Mouse (Mus musculus): ENCODE data around the gene Pnldc1. TPM values are rescaled to one million over a fixed set of nuclear protein-coding genes. Genes with fewer than 3 reads are reported as not detected.
"Not testable (repeated sequence)": the region's sequence is repeated elsewhere in the genome, so short reads cannot be mapped to it uniquely, and the experiment has no call there.

Pnldc1 gene
- polyA plus RNA-seq (2016; fragmentation: Nextera tagmentation; extraction: Ambion mirVana), result 1.1 and 2.6 TPM in 2 replicates

- Histone ChIP-seq H3K27ac (no peak within 1 kb of the TSS), H3K4me3 (no peak within 1 kb of the TSS), H3K4me2 (replicated peaks) (no peak within 1 kb of the TSS), H3K9me3 (no peaks in the 10 kb centered on the region), H3K27me3 (replicated peaks) (no peaks in the 10 kb centered on the region), H3K4me1 (no peaks in the 10 kb centered on the region), H3K9ac (no peak within 1 kb of the TSS), H3K36me3 (peaks cover 48% of the 10 kb centered on the region)
- WGBS, result 81% methylated on average over 35 of the region's 35 CpGs
- ATAC-seq (ENCODE audit: low FRiP score, low read depth), result no peak
These were observed at the start of gene Pnldc1 for GRCm38 (mm10) chr17:12909361-12910280. Gene Pnldc1 (minus strand): TSS chr17:12910230.

DNA sequence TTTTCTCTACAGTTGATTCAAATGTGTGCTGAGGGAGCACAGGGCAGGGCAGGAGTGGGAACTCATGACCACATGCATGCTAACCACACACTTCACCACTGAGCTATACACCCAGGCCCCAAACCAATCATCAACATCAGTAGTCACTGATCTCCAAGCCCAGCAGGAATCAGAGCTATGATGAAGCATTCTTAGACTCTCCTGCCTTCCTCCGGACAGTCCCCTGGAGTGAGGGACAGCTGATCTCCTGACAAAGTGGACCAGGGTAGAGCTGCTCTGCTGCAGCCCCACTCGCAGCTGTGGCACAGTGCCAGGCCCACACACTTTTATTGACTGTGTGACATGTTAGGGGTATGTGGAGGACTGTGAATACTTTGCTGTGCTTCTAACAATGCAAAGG lies 49.3 kb upstream of the Pnldc1 start:
- not testable (repeated sequence) for H3K9me3 ChIP-seq; H3K27ac ChIP-seq; H3K27me3 ChIP-seq (replicated peaks); ATAC-seq (ENCODE audit: low FRiP score, low read depth)
- Histone ChIP-seq H3K4me3 (peak overlapping the region; percentile 26; the same call in 1 of the 2 replicates), H3K36me3 (peaks cover 18% of the 10 kb centered on the region), H3K4me1 (peaks cover 17% of the 10 kb centered on the region), H3K9ac (peak overlapping the region; percentile 38; the same call in 1 of the 2 replicates), H3K4me2 (replicated peaks) (peak overlapping the region; percentile 56)
- WGBS, result 38% methylated on average over 2 of the region's 2 CpGs

- WGBS, result 94% methylated on average over 8 of the region's 8 CpGs
- H3K36me3 ChIP-seq, result peaks cover 35% of the 10 kb centered on the region
These were observed 46.6 kb upstream of the Pnldc1 start for GRCm38 (mm10) chr17:12956664-12957063.

GRCm38 (mm10) chr17:12949669-12950068 lies 39.6 kb upstream of the Pnldc1 start:
- no peaks in the 10 kb centered on the region for H3K4me1 ChIP-seq
- H3K36me3 ChIP-seq, result peaks cover 70% of the 10 kb centered on the region
- no peak overlapping the region for H3K9ac ChIP-seq
- no peak overlapping the region for H3K4me2 ChIP-seq (replicated peaks)
- H3K9me3 ChIP-seq, result no peaks in the 10 kb centered on the region
- H3K27ac ChIP-seq, result no peak overlapping the region
- WGBS, result 91% methylated on average over 5 of the region's 5 CpGs
- H3K4me3 ChIP-seq, result no peak overlapping the region
- no peaks in the 10 kb centered on the region for H3K27me3 ChIP-seq (replicated peaks)
- no peak for ATAC-seq (ENCODE audit: low FRiP score, low read depth)

More at GRCm38 (mm10) chr17:12956664-12957063, 46.6 kb upstream of the Pnldc1 start:
- Histone ChIP-seq H3K9me3 (no peaks in the 10 kb centered on the region), H3K9ac (no peak overlapping the region), H3K27ac (no peak overlapping the region), H3K27me3 (replicated peaks) (no peaks in the 10 kb centered on the region), H3K4me1 (peaks cover 17% of the 10 kb centered on the region), H3K4me2 (replicated peaks) (no peak overlapping the region), H3K4me3 (no peak overlapping the region)
- no peak for ATAC-seq (ENCODE audit: low FRiP score, low read depth)

GRCm38 (mm10) chr17:12942459-12943162 lies 32.6 kb upstream of the Pnldc1 start:
- H3K27ac ChIP-seq, result no peak overlapping the region
- H3K9me3 ChIP-seq, result no peaks in the 10 kb centered on the region
- peaks cover 45% of the 10 kb centered on the region for H3K36me3 ChIP-seq
- no peak overlapping the region for H3K4me3 ChIP-seq
- peaks cover 6% of the 10 kb centered on the region for H3K4me1 ChIP-seq
- H3K27me3 ChIP-seq (replicated peaks), result no peaks in the 10 kb centered on the region
- WGBS, result 93% methylated on average over 6 of the region's 6 CpGs
- no peak overlapping the region for H3K9ac ChIP-seq
- no peak overlapping the region for H3K4me2 ChIP-seq (replicated peaks)
- no peak for ATAC-seq (ENCODE audit: low FRiP score, low read depth)

DNA sequence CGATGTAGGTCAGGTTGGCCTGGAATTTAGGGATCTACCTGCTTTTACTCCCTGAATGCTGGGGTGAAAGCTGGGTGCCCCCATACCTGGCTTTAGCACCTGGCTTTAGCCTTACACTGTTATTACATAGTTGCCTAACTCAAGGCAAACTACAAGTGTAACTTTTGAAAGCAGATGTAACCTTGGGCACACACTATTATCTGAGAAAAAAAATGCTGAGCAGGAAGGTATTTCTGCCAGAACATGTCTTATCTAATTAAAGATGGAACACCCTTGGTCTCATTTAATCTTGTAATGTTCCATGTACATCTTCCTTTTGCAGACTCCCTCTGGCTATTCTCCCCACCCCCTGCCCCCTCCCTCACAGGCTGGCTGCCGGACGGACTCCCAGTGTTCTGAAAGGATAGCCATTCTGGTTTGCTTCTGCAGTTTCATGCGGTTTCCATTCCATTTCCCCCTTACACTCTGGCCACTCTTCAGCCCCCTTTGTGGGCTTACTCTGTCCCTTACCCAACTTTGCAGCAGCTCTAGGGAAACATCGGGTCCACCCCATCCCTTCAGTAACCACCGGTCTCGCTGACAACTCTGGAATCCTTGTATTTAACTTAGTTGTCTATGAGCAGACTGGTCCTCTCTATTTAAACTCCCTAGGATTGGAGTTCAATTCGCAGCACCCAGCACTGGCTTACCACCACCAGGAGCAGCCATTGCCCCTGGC lies 31.7 kb upstream of the Pnldc1 start:
- Histone ChIP-seq H3K4me3 (no peak overlapping the region), H3K27ac (no peak overlapping the region), H3K9ac (no peak overlapping the region), H3K36me3 (peaks cover 39% of the 10 kb centered on the region), H3K27me3 (replicated peaks) (no peaks in the 10 kb centered on the region), H3K9me3 (no peaks in the 10 kb centered on the region), H3K4me1 (peaks cover 6% of the 10 kb centered on the region), H3K4me2 (replicated peaks) (no peak overlapping the region)
- ATAC-seq (ENCODE audit: low FRiP score, low read depth), result no peak
- 79% methylated on average over 8 of the region's 8 CpGs for WGBS

- ATAC-seq (ENCODE audit: low FRiP score, low read depth), result peak; percentile 37; the same call in 1 of the 2 replicates
- H3K4me3 ChIP-seq, result no peak within 1 kb of the TSS
- peaks cover 6% of the 10 kb centered on the region for H3K4me1 ChIP-seq
- 15% methylated on average over 27 of the region's 27 CpGs for WGBS
- no peak within 1 kb of the TSS for H3K27ac ChIP-seq
- H3K9me3 ChIP-seq, result no peaks in the 10 kb centered on the region
- peaks cover 29% of the 10 kb centered on the region for H3K36me3 ChIP-seq
- no peaks in the 10 kb centered on the region for H3K27me3 ChIP-seq (replicated peaks)
- peak within 1 kb of the TSS; percentile 5; the same call in 1 of the 2 replicates for H3K9ac ChIP-seq
- peak within 1 kb of the TSS; percentile 45 for H3K4me2 ChIP-seq (replicated peaks)
These were observed 30.2 kb upstream of the Pnldc1 start, which contains the start of gene Acat3 for GRCm38 (mm10) chr17:12940151-12940805. Gene Acat3 (minus strand): TSS chr17:12940600.

GRCm38 (mm10) chr17:12939377-12940148 lies 29.5 kb upstream of the Pnldc1 start:
- peak; percentile 50; the same call in 1 of the 2 replicates for ATAC-seq (ENCODE audit: low FRiP score, low read depth)
- 41% methylated on average over 3 of the region's 12 CpGs for WGBS
- H3K4me3 ChIP-seq; H3K4me1 ChIP-seq; H3K9me3 ChIP-seq; H3K27ac ChIP-seq; H3K27me3 ChIP-seq (replicated peaks): not testable (repeated sequence)
- 0 out of 2 replicates have a peak overlapping the region, but pooled peaks have one; percentile 5 for H3K9ac ChIP-seq
- H3K36me3 ChIP-seq, result peaks cover 22% of the 10 kb centered on the region
- peak overlapping the region; percentile 45 for H3K4me2 ChIP-seq (replicated peaks)

DNA sequence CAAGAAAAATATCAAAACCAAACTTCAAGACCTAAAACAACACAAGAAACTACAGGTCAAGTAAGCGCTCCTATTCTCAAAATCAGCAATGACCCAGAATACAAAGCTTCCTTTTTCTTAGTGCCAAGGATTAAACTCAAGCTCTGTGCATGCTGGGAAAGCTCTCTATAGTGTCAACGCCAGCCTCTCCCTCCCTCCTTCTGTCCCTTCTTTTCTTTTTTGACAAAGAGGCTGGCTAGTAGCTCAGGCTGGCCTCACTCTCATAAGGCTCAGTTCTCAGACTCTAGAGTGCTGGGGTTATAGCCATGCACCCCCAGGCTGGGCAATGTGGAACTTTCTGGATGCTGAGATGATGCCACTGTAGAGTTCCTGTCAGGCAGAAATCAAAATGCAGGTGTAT lies 28.0 kb upstream of the Pnldc1 start:
- peaks cover 11% of the 10 kb centered on the region for H3K36me3 ChIP-seq
- 61% methylated on average over 2 of the region's 2 CpGs for WGBS
- H3K9ac ChIP-seq, result no peak overlapping the region
- H3K4me3 ChIP-seq, result no peak overlapping the region
- H3K27ac ChIP-seq, result no peak overlapping the region
- H3K27me3 ChIP-seq (replicated peaks), result no peaks in the 10 kb centered on the region
- H3K4me1 ChIP-seq, result peaks cover 6% of the 10 kb centered on the region
- H3K4me2 ChIP-seq (replicated peaks), result no peak overlapping the region
- no peaks in the 10 kb centered on the region for H3K9me3 ChIP-seq
- no peak for ATAC-seq (ENCODE audit: low FRiP score, low read depth)

DNA sequence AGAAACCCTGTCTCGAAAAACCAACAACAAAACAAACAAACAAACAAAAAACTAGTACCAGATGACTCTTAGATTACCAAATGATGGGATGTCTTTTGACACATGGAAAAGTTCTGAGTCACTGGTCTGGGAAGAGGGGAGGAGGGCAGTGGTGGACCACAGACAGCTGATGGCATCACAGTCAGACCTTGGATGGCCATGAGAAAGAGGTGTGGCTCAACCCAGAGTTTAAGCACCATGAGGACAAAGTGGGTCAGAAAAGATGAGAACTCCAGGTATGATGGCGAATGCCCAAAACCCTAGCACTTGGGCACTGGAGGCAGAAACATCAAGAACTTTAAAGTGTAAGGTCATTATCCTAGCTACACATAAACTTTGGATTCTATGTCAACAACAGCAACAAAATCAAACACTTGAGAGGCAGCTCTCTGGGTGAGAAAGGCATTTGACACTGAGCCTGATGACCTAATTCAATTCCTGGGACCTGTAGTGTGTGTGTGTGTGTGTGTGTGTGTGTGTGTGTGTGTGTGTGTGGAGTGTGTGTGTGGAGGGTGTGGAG lies 27.5 kb upstream of the Pnldc1 start:
- Histone ChIP-seq H3K9ac (no peak overlapping the region), H3K27me3 (replicated peaks) (no peaks in the 10 kb centered on the region), H3K36me3 (peaks cover 5% of the 10 kb centered on the region), H3K9me3 (no peaks in the 10 kb centered on the region), H3K4me2 (replicated peaks) (no peak overlapping the region), H3K4me3 (no peak overlapping the region), H3K27ac (no peak overlapping the region), H3K4me1 (peaks cover 6% of the 10 kb centered on the region)
- no peak for ATAC-seq (ENCODE audit: low FRiP score, low read depth)
- WGBS, result 91% methylated on average over 2 of the region's 2 CpGs

DNA sequence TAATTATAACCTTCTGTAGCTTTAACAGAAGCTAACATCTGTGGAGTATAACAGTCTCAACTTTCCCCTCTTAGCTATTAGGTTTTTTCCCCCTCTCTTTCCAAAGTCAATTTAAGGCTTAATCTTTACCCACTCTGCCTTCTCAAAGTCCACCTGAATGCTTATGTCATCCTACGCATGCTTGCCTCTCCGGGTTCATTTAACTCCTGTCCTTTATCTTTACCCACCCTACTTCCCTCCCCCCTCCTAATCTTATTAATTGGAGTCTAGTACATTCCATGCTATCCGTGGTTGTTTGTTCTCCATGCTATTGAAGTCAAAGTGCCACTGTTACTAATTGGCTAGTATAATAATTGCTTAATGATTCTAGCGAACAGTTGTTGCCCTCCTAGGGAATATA lies 25.7 kb upstream of the Pnldc1 start:
- Histone ChIP-seq H3K4me3 (no peak overlapping the region), H3K9ac (no peak overlapping the region), H3K36me3 (no peaks in the 10 kb centered on the region), H3K4me1 (peaks cover 6% of the 10 kb centered on the region), H3K27ac (no peak overlapping the region), H3K27me3 (replicated peaks) (no peaks in the 10 kb centered on the region), H3K4me2 (replicated peaks) (no peak overlapping the region), H3K9me3 (no peaks in the 10 kb centered on the region)
- WGBS, result 63% methylated on average over 4 of the region's 4 CpGs
- no peak for ATAC-seq (ENCODE audit: low FRiP score, low read depth)

Data from neural tube, embryonic 12.5 days (tissue).